Mouse (Mus musculus): Measurements from ENCODE around the gene Iqch. TPM values are rescaled to one million over a fixed set of nuclear protein-coding genes. Genes with fewer than 3 reads are reported as not detected.

Gene Iqch
- polyA plus RNA-seq, 1 experiment from 2014 or later = 0.27 TPM

GRCm38 (mm10) chr9:63443695-63444094 lies 158.6 kb downstream of the Iqch start:
- no peaks in the 10 kb centered on the region for H3K4me1 ChIP-seq
- H3K27ac ChIP-seq = no peak overlapping the region
- no peak overlapping the region for H3K9ac ChIP-seq
- no peaks in the 10 kb centered on the region for H3K36me3 ChIP-seq
- no peak overlapping the region for H3K4me3 ChIP-seq
- no peak overlapping the region for H3K4me2 ChIP-seq (replicated peaks)
- H3K9me3 ChIP-seq = no peaks in the 10 kb centered on the region
- ATAC-seq (ENCODE audit: low FRiP score, low read depth) = no peak
- no peaks in the 10 kb centered on the region for H3K27me3 ChIP-seq (replicated peaks)
- 82% methylated on average over 6 of the region's 6 CpGs for WGBS

DNA sequence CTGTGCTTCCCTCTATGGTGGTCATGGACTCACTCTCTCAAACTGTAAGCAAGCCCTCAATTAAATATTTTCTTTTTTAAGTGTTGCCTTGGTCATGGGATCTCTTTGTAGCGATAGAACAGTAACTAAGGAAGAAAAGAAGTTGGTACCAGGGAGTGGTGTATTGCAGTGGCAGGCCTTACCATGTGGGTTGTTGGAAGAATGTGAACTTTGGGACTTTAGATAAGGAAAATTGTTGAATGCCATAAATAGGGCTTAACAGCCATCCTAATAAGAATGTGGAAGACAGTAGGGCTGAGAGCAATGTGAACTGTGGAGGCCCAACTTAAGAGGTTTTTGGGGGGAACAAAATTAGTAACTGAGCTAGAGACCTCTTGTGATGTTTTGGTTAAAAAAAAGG lies 171.6 kb downstream of the Iqch start:
- Histone ChIP-seq H3K9ac (no peak overlapping the region), H3K36me3 (no peaks in the 10 kb centered on the region), H3K4me2 (replicated peaks) (no peak overlapping the region), H3K4me1 (no peaks in the 10 kb centered on the region), H3K27me3 (replicated peaks) (no peaks in the 10 kb centered on the region), H3K4me3 (no peak overlapping the region), H3K9me3 (no peaks in the 10 kb centered on the region), H3K27ac (no peak overlapping the region)
- WGBS = 80% methylated on average over 1 of the region's 1 CpGs
- no peak for ATAC-seq (ENCODE audit: low FRiP score, low read depth)

DNA sequence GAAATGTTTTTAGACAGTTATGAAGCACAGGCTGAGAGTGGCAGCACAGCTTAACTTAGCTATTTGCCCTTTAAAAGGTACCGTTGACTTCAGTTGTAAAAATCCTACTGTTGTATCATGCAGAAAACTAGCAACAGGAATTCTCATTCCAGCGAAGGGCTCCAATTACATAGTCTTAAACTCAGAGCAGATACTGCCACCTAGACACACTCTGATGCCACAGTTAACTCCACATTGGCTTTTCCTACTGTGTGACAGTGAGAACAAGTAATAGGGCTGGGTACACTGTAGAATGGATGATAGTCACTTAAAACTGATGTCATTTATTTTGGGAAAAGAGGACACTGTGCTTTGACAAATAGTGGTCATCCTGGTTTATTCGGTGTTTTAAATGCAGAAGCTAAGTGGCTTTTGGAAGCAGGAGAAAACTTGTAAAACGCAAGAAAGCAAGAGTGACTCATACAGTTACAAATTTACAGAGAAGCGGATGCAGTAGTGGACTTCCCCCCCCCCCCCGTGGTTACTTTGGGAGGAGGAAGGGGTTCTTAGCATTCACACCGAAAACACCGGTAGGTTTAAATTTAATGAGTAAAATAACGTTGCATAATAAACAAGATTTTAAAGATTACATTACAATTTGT lies 181.1 kb downstream of the Iqch start:
- no peak overlapping the region for H3K27ac ChIP-seq
- no peak overlapping the region for H3K4me2 ChIP-seq (replicated peaks)
- ATAC-seq (ENCODE audit: low FRiP score, low read depth) = no peak
- no peaks in the 10 kb centered on the region for H3K27me3 ChIP-seq (replicated peaks)
- H3K9ac ChIP-seq = no peak overlapping the region
- H3K9me3 ChIP-seq = no peaks in the 10 kb centered on the region
- H3K4me3 ChIP-seq = no peak overlapping the region
- H3K36me3 ChIP-seq = no peaks in the 10 kb centered on the region
- peaks cover 4% of the 10 kb centered on the region; the same call in 1 of the 2 replicates for H3K4me1 ChIP-seq
- WGBS = 63% methylated on average over 9 of the region's 9 CpGs

DNA sequence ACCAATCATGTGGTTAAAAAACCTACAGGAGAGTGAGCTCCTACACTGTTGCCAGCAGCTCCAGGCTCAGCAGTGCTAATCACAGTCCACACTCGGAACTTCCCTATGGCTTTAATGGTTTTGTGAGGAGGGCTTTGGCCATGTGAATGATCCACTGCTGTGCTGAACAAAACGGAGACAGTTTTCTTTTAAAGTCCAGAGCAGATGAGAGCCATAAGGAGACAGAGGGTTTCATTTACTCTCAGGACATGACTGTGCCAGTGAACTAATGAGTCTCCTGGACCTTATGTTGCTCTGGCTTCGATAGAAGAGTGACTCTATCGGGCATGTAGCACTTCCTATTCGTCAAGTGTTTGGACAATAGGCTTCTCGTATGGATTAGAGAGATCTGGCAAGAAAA lies 181.9 kb downstream of the Iqch start:
- Histone ChIP-seq H3K27me3 (replicated peaks) (no peaks in the 10 kb centered on the region), H3K27ac (no peak overlapping the region), H3K4me1 (peaks cover 4% of the 10 kb centered on the region; the same call in 1 of the 2 replicates), H3K4me2 (replicated peaks) (0 out of 2 replicates have a peak overlapping the region, but pooled peaks have one; percentile 0), H3K36me3 (no peaks in the 10 kb centered on the region), H3K9ac (no peak overlapping the region), H3K9me3 (no peaks in the 10 kb centered on the region), H3K4me3 (no peak overlapping the region)
- 12% methylated on average over 6 of the region's 6 CpGs for WGBS
- ATAC-seq (ENCODE audit: low FRiP score, low read depth) = no peak

- H3K9me3 ChIP-seq = no peaks in the 10 kb centered on the region
- H3K4me2 ChIP-seq (replicated peaks) = no peak overlapping the region
- ATAC-seq (ENCODE audit: low FRiP score, low read depth) = no peak
- H3K36me3 ChIP-seq = no peaks in the 10 kb centered on the region
- no peak overlapping the region for H3K9ac ChIP-seq
- no peak overlapping the region for H3K27ac ChIP-seq
- no peak overlapping the region for H3K4me3 ChIP-seq
- 83% methylated on average over 1 of the region's 1 CpGs for WGBS
- 0 out of 2 replicates have a peak, but pooled peaks cover 8% of the 10 kb centered on the region for H3K4me1 ChIP-seq
- no peaks in the 10 kb centered on the region for H3K27me3 ChIP-seq (replicated peaks)
Observed at GRCm38 (mm10) chr9:63400176-63400575, 202.1 kb downstream of the Iqch start.

DNA sequence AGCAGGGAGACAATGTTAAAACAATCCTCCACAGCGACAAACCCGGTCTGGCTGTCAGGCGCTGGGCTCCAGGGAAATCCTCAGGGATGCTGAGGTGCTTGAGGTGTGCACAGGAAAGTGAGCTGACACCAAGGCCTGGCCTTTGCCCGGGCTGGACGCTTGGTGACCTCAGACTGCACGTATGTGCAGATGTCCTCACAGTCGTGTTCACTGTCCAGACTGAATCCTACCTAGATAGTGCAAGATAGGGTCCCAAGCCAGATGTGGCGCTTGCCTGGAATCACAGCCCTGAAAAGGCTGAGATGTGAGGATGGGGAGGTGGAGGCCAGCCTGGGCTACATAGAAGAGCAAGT lies 202.9 kb downstream of the Iqch start:
- Histone ChIP-seq H3K9me3 (no peaks in the 10 kb centered on the region), H3K9ac (peak overlapping the region; percentile 84), H3K36me3 (no peaks in the 10 kb centered on the region), H3K27ac (peak overlapping the region; percentile 47; the same call in 1 of the 2 replicates), H3K4me2 (replicated peaks) (peak overlapping the region; percentile 92), H3K27me3 (replicated peaks) (no peaks in the 10 kb centered on the region), H3K4me3 (peak overlapping the region; percentile 92), H3K4me1 (0 out of 2 replicates have a peak, but pooled peaks cover 8% of the 10 kb centered on the region)
- ATAC-seq (ENCODE audit: low FRiP score, low read depth) = peak; percentile 68
- WGBS = 4% methylated on average over 8 of the region's 8 CpGs

DNA sequence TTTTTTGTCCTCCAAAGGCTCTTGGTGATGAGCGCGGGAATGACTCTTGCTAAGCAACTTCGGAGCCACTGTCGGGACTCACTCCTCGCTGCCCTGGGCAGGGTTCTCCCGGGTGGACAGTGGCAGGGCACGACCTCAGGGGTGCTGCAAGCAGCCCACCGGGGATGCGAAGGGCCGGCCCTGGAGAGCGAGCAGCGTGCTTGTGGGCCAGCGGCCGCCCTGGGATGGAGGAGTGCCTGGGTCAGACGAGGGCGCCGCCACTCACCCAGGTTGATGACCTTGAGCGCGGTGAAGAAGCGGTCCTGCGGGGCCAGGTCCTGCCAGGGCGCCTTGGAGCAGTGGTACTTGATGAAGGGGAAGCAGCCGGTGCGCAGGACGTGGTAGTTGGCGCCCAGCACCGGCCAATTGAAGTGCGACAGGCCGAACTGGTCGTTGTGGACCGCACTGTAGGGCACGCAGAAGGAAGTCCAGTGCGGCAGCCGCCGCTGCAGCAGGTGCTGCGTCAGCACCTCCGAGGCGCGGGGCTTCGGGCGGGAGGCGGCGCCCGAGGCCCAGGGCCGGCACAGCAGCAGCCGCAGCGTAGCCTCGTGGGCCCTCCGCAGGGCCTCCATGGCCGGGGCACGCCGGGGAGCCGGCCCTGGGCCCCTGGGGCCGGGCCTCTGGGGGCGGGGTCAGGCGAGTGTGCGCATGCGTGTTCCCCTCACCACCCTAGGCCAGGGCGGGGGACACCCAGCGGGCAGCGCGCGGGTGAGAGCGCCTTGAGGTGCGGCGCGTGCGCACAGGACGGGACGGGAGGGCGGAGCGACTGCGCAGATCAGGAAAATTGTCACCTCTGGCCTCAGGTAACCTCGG lies 203.5 kb downstream of the Iqch start, which contains the start of gene 2300009A05Rik:
Gene 2300009A05Rik (minus strand): TSS at position 636 of the 852 bp plus-strand sequence.
- H3K27ac ChIP-seq = peak within 1 kb of the TSS; percentile 47
- ATAC-seq (ENCODE audit: low FRiP score, low read depth) = peak; percentile 97
- no peaks in the 10 kb centered on the region for H3K27me3 ChIP-seq (replicated peaks)
- H3K4me3 ChIP-seq = peak within 1 kb of the TSS; percentile 92
- WGBS = under 1% methylated on average over 74 of the region's 74 CpGs
- H3K36me3 ChIP-seq = no peaks in the 10 kb centered on the region
- 0 out of 2 replicates have a peak, but pooled peaks cover 8% of the 10 kb centered on the region for H3K4me1 ChIP-seq
- H3K9ac ChIP-seq = peak within 1 kb of the TSS; percentile 84
- H3K9me3 ChIP-seq = no peaks in the 10 kb centered on the region
- H3K4me2 ChIP-seq (replicated peaks) = peak within 1 kb of the TSS; percentile 92

- no peak for ATAC-seq (ENCODE audit: low FRiP score, low read depth)
- Histone ChIP-seq H3K9me3 (no peaks in the 10 kb centered on the region), H3K27ac (no peak overlapping the region), H3K4me3 (no peak overlapping the region), H3K9ac (no peak overlapping the region), H3K27me3 (replicated peaks) (no peaks in the 10 kb centered on the region), H3K36me3 (no peaks in the 10 kb centered on the region), H3K4me1 (0 out of 2 replicates have a peak, but pooled peaks cover 8% of the 10 kb centered on the region), H3K4me2 (replicated peaks) (0 out of 2 replicates have a peak overlapping the region, but pooled peaks have one; percentile 12)
- 82% methylated on average over 7 of the region's 7 CpGs for WGBS
Observed at GRCm38 (mm10) chr9:63395612-63396011, 206.7 kb downstream of the Iqch start.

DNA sequence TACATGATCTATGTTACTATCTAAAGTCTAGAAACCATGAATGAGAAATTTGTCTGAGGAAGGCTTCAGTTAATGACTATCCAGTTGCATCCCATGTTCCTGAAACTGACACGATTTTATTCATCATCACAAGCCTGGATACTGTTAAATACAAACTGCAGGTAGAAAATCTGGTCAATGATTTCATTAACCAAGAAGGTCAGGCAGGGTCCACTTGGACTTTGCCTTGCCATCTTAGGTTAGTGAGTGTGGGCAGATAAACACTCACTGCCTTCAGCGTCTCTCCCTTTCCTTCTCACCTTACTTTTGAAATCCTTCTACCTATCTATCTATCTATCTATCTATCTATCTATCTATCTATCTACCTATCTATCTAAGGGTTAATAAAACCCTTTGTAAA lies 211.0 kb downstream of the Iqch start:
- Histone ChIP-seq H3K4me2 (replicated peaks) (no peak overlapping the region), H3K9me3 (no peaks in the 10 kb centered on the region), H3K27me3 (replicated peaks) (no peaks in the 10 kb centered on the region), H3K27ac (no peak overlapping the region), H3K4me1 (no peaks in the 10 kb centered on the region), H3K4me3 (no peak overlapping the region), H3K9ac (no peak overlapping the region), H3K36me3 (no peaks in the 10 kb centered on the region)
- no peak for ATAC-seq (ENCODE audit: low FRiP score, low read depth)
- WGBS = 85% methylated on average over 2 of the region's 2 CpGs

DNA sequence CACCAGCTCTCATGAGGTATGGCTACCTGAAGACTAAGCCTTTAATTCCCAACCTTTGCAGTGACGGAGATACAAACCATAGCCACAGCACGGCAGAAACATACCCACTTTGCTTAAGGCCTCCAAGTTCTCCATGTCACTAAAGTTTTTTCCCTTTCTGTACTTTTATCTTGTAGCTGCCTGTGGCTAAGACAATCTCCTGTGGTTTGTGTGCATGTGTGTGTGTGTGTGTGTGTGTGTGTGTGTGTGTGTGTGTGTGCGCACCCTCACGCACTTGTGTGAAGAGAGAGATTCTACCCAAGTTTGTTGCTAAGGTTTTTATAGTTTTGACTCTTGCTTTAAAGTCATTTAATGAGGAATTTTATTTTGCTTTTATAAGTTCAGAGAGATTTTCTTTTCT lies 219.5 kb downstream of the Iqch start:
- Histone ChIP-seq H3K27ac (no peak overlapping the region), H3K36me3 (no peaks in the 10 kb centered on the region), H3K9me3 (no peaks in the 10 kb centered on the region), H3K4me2 (replicated peaks) (no peak overlapping the region), H3K27me3 (replicated peaks) (no peaks in the 10 kb centered on the region), H3K4me3 (no peak overlapping the region), H3K9ac (no peak overlapping the region), H3K4me1 (peaks cover 4% of the 10 kb centered on the region; the same call in 1 of the 2 replicates)
- ATAC-seq (ENCODE audit: low FRiP score, low read depth) = no peak
- 100% methylated on average over 4 of the region's 4 CpGs for WGBS

DNA sequence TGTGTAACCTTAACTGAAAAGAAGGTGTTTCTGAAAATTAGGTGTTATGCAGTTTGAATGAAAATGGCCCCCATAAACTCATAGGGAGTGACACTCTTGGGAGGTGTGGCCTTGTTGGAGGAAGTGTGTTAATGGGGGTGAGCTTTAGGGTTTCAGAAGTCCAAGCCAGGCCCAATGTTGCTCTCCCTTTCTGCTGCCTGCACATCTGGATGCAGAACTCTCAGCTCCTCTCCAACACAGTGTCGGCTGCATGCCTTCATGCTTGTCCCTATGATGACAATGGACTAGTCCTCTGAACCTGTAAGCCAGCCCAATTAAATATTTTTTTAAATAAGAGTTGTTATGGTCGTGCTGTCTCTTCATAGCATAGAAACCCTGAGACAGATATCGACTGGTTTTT lies 222.0 kb downstream of the Iqch start:
- WGBS = 90% methylated on average over 3 of the region's 3 CpGs
- Histone ChIP-seq H3K27ac (no peak overlapping the region), H3K4me2 (replicated peaks) (no peak overlapping the region), H3K4me1 (peaks cover 23% of the 10 kb centered on the region), H3K27me3 (replicated peaks) (no peaks in the 10 kb centered on the region), H3K9me3 (no peaks in the 10 kb centered on the region), H3K9ac (no peak overlapping the region), H3K4me3 (no peak overlapping the region), H3K36me3 (no peaks in the 10 kb centered on the region)
- ATAC-seq (ENCODE audit: low FRiP score, low read depth) = no peak

- no peak for ATAC-seq (ENCODE audit: low FRiP score, low read depth)
- H3K4me3 ChIP-seq = peak overlapping the region; percentile 89
- H3K27ac ChIP-seq = no peak overlapping the region
- H3K27me3 ChIP-seq (replicated peaks) = no peaks in the 10 kb centered on the region
- no peaks in the 10 kb centered on the region for H3K9me3 ChIP-seq
- peak overlapping the region; percentile 95 for H3K9ac ChIP-seq
- peak overlapping the region; percentile 92 for H3K4me2 ChIP-seq (replicated peaks)
- 18% methylated on average over 8 of the region's 8 CpGs for WGBS
- peaks cover 4% of the 10 kb centered on the region; the same call in 1 of the 2 replicates for H3K36me3 ChIP-seq
- peaks cover 27% of the 10 kb centered on the region for H3K4me1 ChIP-seq
Observed at GRCm38 (mm10) chr9:63378174-63378573, 224.1 kb downstream of the Iqch start.
